In the genomic region with DNA sequence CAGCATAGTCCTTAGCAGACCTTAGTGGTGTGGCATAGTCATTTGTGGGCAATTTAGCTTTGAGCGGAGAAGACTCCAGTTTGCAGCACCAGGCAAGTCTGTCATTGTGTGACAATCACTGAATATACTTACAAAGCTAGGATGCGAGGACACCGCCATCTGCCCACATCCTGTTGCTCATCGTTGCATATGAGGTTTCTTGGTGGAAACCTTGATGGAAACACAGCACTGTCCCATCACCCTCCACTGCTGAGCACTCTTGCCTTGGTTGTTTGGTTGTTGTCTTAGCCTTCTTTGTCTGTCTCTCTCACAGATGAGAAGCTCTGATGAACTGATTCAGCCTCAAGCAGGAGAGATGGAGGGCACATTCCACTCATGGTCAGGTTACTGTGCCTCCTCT, we compare ENCODE assay signal across 27 mouse cellular contexts. TPM values are rescaled to one million over a fixed set of nuclear protein-coding genes. Genes with fewer than 3 reads are reported as not detected.
A peak's percentile ranks its signal among the peaks of the same experiment; 100 is the strongest.
DNase-seq lines count a peak whose midpoint lies in the region; ATAC-seq and TF ChIP-seq lines count a peak whose summit lies in the region.
"Had no signal": no experiment of that assay in that cellular context is flagged by ENCODE, and none has a peak within 500 bp of the region (broad histone marks: within the 10 kb centered on the region; RNA-seq: fewer than 3 reads in every experiment).

No protein-coding gene starts in this region.

- ATAC-seq in forebrain, postnatal 0 days = peak; percentile 23; the same call in 1 of the 2 replicates
- ATAC-seq in forebrain, embryonic 11.5 days (replicated peaks; ENCODE audit: low FRiP score) = no peak
- ATAC-seq: liver, postnatal 0 days; midbrain, embryonic 13.5 days; Patski had no signal

- TF ChIP-seq POLR2A in CH12.LX (IDR thresholded peaks at IDR 0.05; ENCODE audit: low read depth, low read length) = no peak

- no peak for TF ChIP-seq CTCF in forebrain, postnatal 0 days (IDR thresholded peaks at IDR 0.05; ENCODE audit: low read depth)
- no peak for TF ChIP-seq CTCF in CH12.LX (conservative IDR thresholded peaks at IDR 0.05 in 1 of 2, IDR thresholded peaks at IDR 0.05 in 1 of 2; ENCODE audit: low read depth in 2 of 2, low read length in 2 of 2)
- TF ChIP-seq CTCF in left cerebral cortex, adult 2 months (IDR thresholded peaks at IDR 0.05) = no peak

- H3K4me3 ChIP-seq in forebrain, postnatal 0 days (ENCODE audit: low read depth, low read length) = no peak overlapping the region
- no peak overlapping the region for H3K4me3 ChIP-seq in forebrain, embryonic 11.5 days (ENCODE audit: low read depth, low read length)
- H3K4me3 ChIP-seq in CH12.LX (replicated peaks in 1 of 3; ENCODE audit: low read depth in 2 of 3, low read length in 2 of 3, poor library complexity in 1 of 3) = no peak overlapping the region
- no peak overlapping the region for H3K4me3 ChIP-seq in left cerebral cortex, adult 2 months
- H3K4me3 ChIP-seq: erythroblast, embryonic 14.5 days; forebrain, embryonic 12.5 days; heart, embryonic 12.5 days; kidney, embryonic 15.5 days; limb, embryonic 12.5 days; megakaryocyte, embryonic 14.5 days; midbrain, embryonic 13.5 days had no signal

- no peaks in the 10 kb centered on the region for H3K79me2 ChIP-seq in CH12.LX (replicated peaks; ENCODE audit: control insufficient read depth, extremely low read depth, insufficient read depth, poor library complexity, severe bottlenecking)

- no peaks in the 10 kb centered on the region for H3K4me1 ChIP-seq in forebrain, postnatal 0 days (ENCODE audit: insufficient read depth)
- no peaks in the 10 kb centered on the region for H3K4me1 ChIP-seq in forebrain, embryonic 11.5 days (replicated peaks; ENCODE audit: control insufficient read depth, insufficient read depth, low read length)
- peaks cover 0 to 18% of the 10 kb centered on the region in 2 experiments; a peak in 2 of 4 replicates for H3K4me1 ChIP-seq in CH12.LX (ENCODE audit: control insufficient read depth in 1 of 2, insufficient read depth in 2 of 2)
- H3K4me1 ChIP-seq: forebrain, embryonic 12.5 days; kidney, embryonic 15.5 days; limb, embryonic 12.5 days; megakaryocyte, embryonic 14.5 days; midbrain, embryonic 13.5 days had no signal

- dilution Hi-C loops in CH12.LX (cut with MboI; ENCODE audit: extremely low pct_ligation_motif_present, extremely low pct_unique_long_range_greater_than_20kb, low sequenced_read_pairs) = no loop called here

- H3K36me3 ChIP-seq in forebrain, postnatal 0 days (ENCODE audit: insufficient read depth) = no peaks in the 10 kb centered on the region
- no peaks in the 10 kb centered on the region for H3K36me3 ChIP-seq in forebrain, embryonic 11.5 days (ENCODE audit: control insufficient read depth, insufficient read depth, low read length)
- no peaks in the 10 kb centered on the region for H3K36me3 ChIP-seq in CH12.LX (replicated peaks in 1 of 2; ENCODE audit: control insufficient read depth in 1 of 2, insufficient read depth in 1 of 2, low read length in 1 of 2)
- H3K36me3 ChIP-seq: forebrain, embryonic 12.5 days; heart, embryonic 12.5 days; kidney, embryonic 15.5 days; limb, embryonic 12.5 days; midbrain, embryonic 13.5 days had no signal

- intact Hi-C loops in left cerebral cortex, adult 2 months (cut with DNase I) = no loop called here

- no peak for TF ChIP-seq RAD21 in CH12.LX (IDR thresholded peaks at IDR 0.05; ENCODE audit: low read depth, low read length)

- no peak overlapping the region for H3K4me2 ChIP-seq in forebrain, postnatal 0 days (ENCODE audit: low read depth)
- H3K4me2 ChIP-seq in forebrain, embryonic 11.5 days (ENCODE audit: low read depth, low read length, severe bottlenecking) = no peak overlapping the region
- H3K4me2 ChIP-seq in CH12.LX (ENCODE audit: insufficient read depth, low read depth, poor library complexity, severe bottlenecking) = no peak overlapping the region
- H3K4me2 ChIP-seq: forebrain, embryonic 12.5 days; heart, embryonic 12.5 days; hindbrain, embryonic 14.5 days; kidney, embryonic 15.5 days; limb, embryonic 12.5 days; midbrain, embryonic 13.5 days had no signal

- no peaks in the 10 kb centered on the region for H3K27me3 ChIP-seq in forebrain, postnatal 0 days (ENCODE audit: insufficient read depth, low read length)
- no peaks in the 10 kb centered on the region for H3K27me3 ChIP-seq in forebrain, embryonic 11.5 days (ENCODE audit: control insufficient read depth, insufficient read depth, low read length)
- no peaks in the 10 kb centered on the region for H3K27me3 ChIP-seq in CH12.LX (replicated peaks)
- H3K27me3 ChIP-seq: forebrain, embryonic 12.5 days; heart, embryonic 12.5 days; kidney, embryonic 15.5 days; limb, embryonic 12.5 days; midbrain, embryonic 13.5 days; Patski had no signal

- no peak for TF ChIP-seq EP300 in CH12.LX (IDR thresholded peaks at IDR 0.05; ENCODE audit: low read length)

- DNase-seq in forebrain, postnatal 0 days = no peak
- DNase-seq in forebrain, embryonic 11.5 days (ENCODE audit: low spot score) = no peak
- peak; percentile 15 for DNase-seq in CH12.LX (ENCODE audit: extremely low read depth)
- peak; percentile 42 for DNase-seq in thymus, postnatal 0 days (ENCODE audit: low spot score)
- DNase-seq in adrenal gland, postnatal 4 days (ENCODE audit: low spot score in 2 of 2) = no peak
- DNase-seq in left cerebral cortex, adult 2 months (ENCODE audit: extremely low spot score in 1 of 2, low spot score in 2 of 2) = no peak
- DNase-seq in urinary bladder, postnatal 10 days (ENCODE audit: low spot score) = no peak
- DNase-seq: adrenal gland, postnatal 25 days; cerebellum, adult 18-20 months; cerebellum, postnatal 10 days; gastrocnemius, postnatal 14 days; heart, adult 18-20 months; kidney, adult 18-20 months; kidney, postnatal 25 days; liver, postnatal 0 days; lung, postnatal 4 days; right cerebral cortex, postnatal 14 days had no signal

- in situ Hi-C loops in CH12.LX (cut with MboI; ENCODE audit: low pct_ligation_motif_present, low pct_unique_long_range_greater_than_20kb, low sequenced_read_pairs) = no loop called here

- H3K9ac ChIP-seq in forebrain, postnatal 0 days = no peak overlapping the region
- H3K9ac ChIP-seq in forebrain, embryonic 11.5 days (ENCODE audit: low read length) = no peak overlapping the region
- no peak overlapping the region for H3K9ac ChIP-seq in CH12.LX (ENCODE audit: insufficient read depth, low read depth)
- H3K9ac ChIP-seq: forebrain, embryonic 12.5 days; heart, embryonic 12.5 days; hindbrain, embryonic 14.5 days; kidney, embryonic 15.5 days; limb, embryonic 12.5 days; liver, postnatal 0 days; midbrain, embryonic 13.5 days had no signal

- 87% methylated on average over 4 of the region's 4 CpGs for WGBS in forebrain, postnatal 0 days
- WGBS in forebrain, embryonic 11.5 days = 94% methylated on average over 4 of the region's 4 CpGs

- no peak overlapping the region for H3K27ac ChIP-seq in forebrain, postnatal 0 days (ENCODE audit: low read depth, low read length)
- no peak overlapping the region for H3K27ac ChIP-seq in forebrain, embryonic 11.5 days (ENCODE audit: low read depth, low read length)
- H3K27ac ChIP-seq in CH12.LX (ENCODE audit: insufficient read depth, low read depth) = no peak overlapping the region
- no peak overlapping the region for H3K27ac ChIP-seq in left cerebral cortex, adult 2 months
- H3K27ac ChIP-seq: forebrain, embryonic 12.5 days; hindbrain, embryonic 14.5 days; kidney, embryonic 15.5 days; limb, embryonic 12.5 days; midbrain, embryonic 13.5 days had no signal

- H3K9me3 ChIP-seq in forebrain, postnatal 0 days (ENCODE audit: low read length) = no peaks in the 10 kb centered on the region
- no peaks in the 10 kb centered on the region for H3K9me3 ChIP-seq in forebrain, embryonic 11.5 days (ENCODE audit: control insufficient read depth, low read length)
- H3K9me3 ChIP-seq in CH12.LX (replicated peaks; ENCODE audit: low read length) = no peaks in the 10 kb centered on the region
- H3K9me3 ChIP-seq: forebrain, embryonic 12.5 days; heart, embryonic 12.5 days; kidney, embryonic 15.5 days; limb, embryonic 12.5 days; megakaryocyte, embryonic 14.5 days; midbrain, embryonic 13.5 days had no signal

TF ChIP-seq in CH12.LX, 34 proteins besides CTCF, POLR2A, EP300 and RAD21:
- no peak for TF ChIP-seq ZNF384 (IDR thresholded peaks at IDR 0.05; ENCODE audit: low read depth, low read length)
- TF ChIP-seq IRF4 (IDR thresholded peaks at IDR 0.05; ENCODE audit: low read depth, low read length) = no peak
- no peak for TF ChIP-seq ZMIZ1 (IDR thresholded peaks at IDR 0.05; ENCODE audit: low read depth, low read length)

RNA-seq across cellular contexts. Expression of a gene that starts 12.5 kb away (rescaled TPM):
- total RNA-seq in forebrain, postnatal 0 days (2014; rRNA removed) = 2.7 and 4.4 TPM in 2 replicates
- 1.5 and 2.8 TPM in 2 replicates for polyA plus RNA-seq in forebrain, postnatal 0 days (2015; fragmentation: Nextera tagmentation; extraction: Ambion mirVana)
- polyA plus RNA-seq in forebrain, embryonic 11.5 days (2014; fragmentation: Nextera tagmentation; extraction: Ambion mirVana) = 2.4 and 3.4 TPM in 2 replicates
- total RNA-seq in CH12.LX (2012; rRNA removed) (not detected in 2 replicates), CH12.LX (2014; rRNA removed) (not detected in 2 replicates)
- polyA plus RNA-seq in CH12.LX (2012; ENCODE audit: insufficient read length, low read depth) = not detected in 2 replicates
- 0.68 and 0.94 TPM in 2 replicates for polyA plus RNA-seq in thymus, postnatal 0 days (2015; fragmentation: Nextera tagmentation; extraction: Ambion mirVana)
- total RNA-seq in adrenal gland, postnatal 4 days (2021) = 10 to 100 TPM; 22.3 to 22.9 TPM
- 1 to 10 TPM; 2.6 to 3.0 TPM for total RNA-seq in left cerebral cortex, adult 2 months (2021)
- total RNA-seq: MEL had no signal
- polyA plus RNA-seq: erythroblast, embryonic 14.5 days had no signal

Comparison
In these comparisons a context has a peak if more than half of its experiments do, and no peak if none do; other contexts are left out.
1. DNase-seq: peak in CH12.LX (single experiment) and thymus, postnatal 0 days (single experiment); none in forebrain, postnatal 0 days (single experiment), forebrain, embryonic 11.5 days (single experiment), adrenal gland, postnatal 4 days (0 of 2), left cerebral cortex, adult 2 months (0 of 2) and urinary bladder, postnatal 10 days (single experiment).